Mouse (Mus musculus) yolk sac, embryonic 10.5 days (tissue): ENCODE results near the gene Psg26.
"Not testable (repeated sequence)": the region's sequence is repeated elsewhere in the genome, so short reads cannot be mapped to it uniquely, and the experiment has no call there.

Source experiments
- DNase-seq: peaks from one replicate; pipeline ENCODE4 v3.0.0-alpha.2; 2017; ENCODE audit warnings: low spot score

The Psg26 gene

DNA sequence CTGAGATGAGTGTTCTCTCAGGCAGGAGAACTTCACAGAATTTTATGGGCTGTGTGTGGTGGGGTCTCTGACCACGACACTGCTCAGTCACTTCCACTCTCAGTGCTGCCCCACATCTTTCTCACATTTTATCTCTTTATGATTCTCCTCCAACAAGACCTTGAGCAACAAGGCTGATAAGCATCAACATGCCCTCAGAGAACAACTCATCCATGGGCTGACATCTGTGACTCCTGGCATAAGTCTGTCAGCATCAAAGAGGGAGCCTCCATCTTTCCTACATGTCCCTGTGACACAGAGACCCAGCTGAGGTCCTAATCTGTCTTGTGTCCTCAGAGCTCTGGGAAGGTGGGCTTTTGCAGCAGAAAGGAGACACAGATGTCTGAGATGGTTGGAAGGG, at the start of gene Psg26:
TSS of gene Psg26 (minus strand) at position 101 of the 400 bp plus-strand sequence.
- DNase-seq, result no peak

GRCm38 (mm10) chr7:18533420-18533819, 49.4 kb upstream of the Psg26 start:
- no peak for DNase-seq

- DNase-seq, result no peak
These were observed 48.2 kb upstream of the Psg26 start, which contains the start of gene Psg25 for GRCm38 (mm10) chr7:18532169-18532568. TSS of gene Psg25 (minus strand) at chr7:18532269.

GRCm38 (mm10) chr7:18524668-18525067, 40.7 kb upstream of the Psg26 start:
- no peak for DNase-seq

GRCm38 (mm10) chr7:18512848-18513247, 28.9 kb upstream of the Psg26 start:
- not testable (repeated sequence) for DNase-seq

- DNase-seq, result not testable (repeated sequence)
These were observed 28.4 kb upstream of the Psg26 start for GRCm38 (mm10) chr7:18512417-18512816.

DNA sequence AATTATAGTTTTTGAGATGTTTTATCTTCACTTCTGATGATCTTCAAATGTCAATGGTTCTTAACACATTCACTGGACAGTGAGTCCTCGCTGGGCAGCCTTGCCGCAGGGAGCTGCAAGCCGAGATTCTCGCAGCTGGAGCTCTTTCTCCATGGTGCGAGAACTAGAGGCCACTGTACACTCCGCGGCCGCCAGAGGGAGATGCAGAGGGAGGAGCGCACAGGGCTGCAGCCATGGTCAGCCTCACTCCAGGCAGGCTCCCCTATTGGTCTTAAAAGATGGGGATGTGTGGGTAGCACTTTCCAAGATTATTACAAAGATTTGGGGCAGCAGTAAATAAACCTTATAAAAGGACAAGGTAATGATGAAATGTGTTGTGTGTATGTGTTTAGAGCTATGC, 27.5 kb upstream of the Psg26 start:
- no peak for DNase-seq

- not testable (repeated sequence) for DNase-seq
These were observed 52.0 kb downstream of the Psg26 start, which contains the start of gene Psg28 for GRCm38 (mm10) chr7:18431941-18432340. TSS of gene Psg28 (minus strand) at chr7:18432041.
